Mouse (Mus musculus): ENCODE results near the gene Rnf115. TPM values are rescaled to one million over a fixed set of nuclear protein-coding genes. Genes with fewer than 3 reads are reported as not detected.
"Not testable (repeated sequence)": the region's sequence is repeated elsewhere in the genome, so short reads cannot be mapped to it uniquely, and the experiment has no call there.

Gene Rnf115
- polyA plus RNA-seq, 1 experiment from 2014 or later = 54.5 TPM

DNA sequence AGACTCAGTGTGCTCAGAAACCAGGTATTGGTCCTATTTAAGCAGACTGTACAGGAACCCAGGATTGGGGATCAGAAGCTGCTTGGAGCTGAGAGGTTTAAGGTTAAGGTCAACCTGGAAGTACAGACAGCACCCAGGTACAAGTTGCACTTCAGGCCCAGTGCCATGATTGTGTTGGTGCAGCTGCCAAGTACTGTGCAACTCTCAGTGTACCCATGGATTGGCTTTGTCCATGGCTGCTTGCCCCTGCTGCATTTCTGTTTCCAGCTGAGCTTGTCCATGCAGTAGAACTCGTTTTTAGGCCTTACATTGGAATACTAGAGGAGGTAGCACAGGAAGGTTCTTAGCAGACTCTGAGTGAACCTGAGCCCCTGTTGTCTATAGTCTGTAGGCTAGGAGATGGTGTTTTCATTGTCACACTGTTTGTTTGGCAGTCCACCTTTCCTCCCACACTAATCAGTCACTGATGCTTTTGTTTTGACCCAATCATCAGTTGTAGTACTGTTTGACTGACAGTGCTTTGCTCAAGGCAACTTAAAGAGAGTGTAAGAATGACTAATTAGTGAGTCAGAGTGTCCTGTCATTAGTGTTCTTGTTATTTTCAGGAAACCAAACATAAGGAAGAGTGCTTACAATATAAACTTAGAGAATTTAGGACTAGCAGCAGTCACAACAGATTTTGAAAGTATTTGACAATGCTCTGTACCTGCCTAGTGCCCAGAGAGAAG, 9.7 kb downstream of the Rnf115 start:
- H3K4me2 ChIP-seq = no peak overlapping the region
- peaks cover 19% of the 10 kb centered on the region for H3K4me1 ChIP-seq (replicated peaks)
- H3K9me3 ChIP-seq (replicated peaks) = no peaks in the 10 kb centered on the region
- no peaks in the 10 kb centered on the region for H3K27me3 ChIP-seq (replicated peaks)
- no peak for ATAC-seq (ENCODE audit: insufficient number of reproducible peaks, low FRiP score)
- H3K27ac ChIP-seq (ENCODE audit: poor library complexity, severe bottlenecking) = no peak overlapping the region
- 50% methylated on average over 1 of the region's 1 CpGs for WGBS
- no peak overlapping the region for H3K4me3 ChIP-seq
- peaks cover 4% of the 10 kb centered on the region; the same call in 1 of the 2 replicates for H3K36me3 ChIP-seq
- H3K9ac ChIP-seq = no peak overlapping the region

DNA sequence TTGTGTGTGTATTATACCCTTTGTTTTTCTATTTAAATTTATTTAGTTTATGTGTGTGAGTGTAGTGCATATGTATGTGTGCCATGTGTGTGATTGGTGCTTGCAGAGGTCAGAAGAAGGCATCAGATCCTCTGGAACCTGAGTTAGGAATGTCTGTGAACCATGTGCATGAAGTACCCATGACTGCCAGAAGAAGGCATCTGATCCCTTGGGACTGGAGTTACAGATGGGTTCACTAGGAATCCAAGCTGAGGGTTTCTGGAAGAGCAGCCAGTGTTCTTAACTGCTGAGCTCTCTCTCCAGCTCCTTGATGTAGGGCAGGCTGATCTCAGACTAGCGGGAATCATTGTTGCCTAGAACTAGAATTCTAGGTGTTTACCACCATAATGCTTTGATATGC, 10.5 kb downstream of the Rnf115 start:
- H3K4me3 ChIP-seq = no peak overlapping the region
- peaks cover 27% of the 10 kb centered on the region for H3K4me1 ChIP-seq (replicated peaks)
- 97% methylated on average over 1 of the region's 1 CpGs for WGBS
- H3K27me3 ChIP-seq (replicated peaks) = no peaks in the 10 kb centered on the region
- H3K36me3 ChIP-seq = no peaks in the 10 kb centered on the region
- no peak overlapping the region for H3K27ac ChIP-seq (ENCODE audit: poor library complexity, severe bottlenecking)
- no peak overlapping the region for H3K4me2 ChIP-seq
- no peak overlapping the region for H3K9ac ChIP-seq
- H3K9me3 ChIP-seq (replicated peaks) = no peaks in the 10 kb centered on the region
- ATAC-seq (ENCODE audit: insufficient number of reproducible peaks, low FRiP score) = no peak

GRCm38 (mm10) chr3:96740279-96740678, 12.8 kb downstream of the Rnf115 start:
- H3K4me1 ChIP-seq (replicated peaks) = peaks cover 24% of the 10 kb centered on the region
- H3K27me3 ChIP-seq (replicated peaks); H3K36me3 ChIP-seq; H3K4me2 ChIP-seq; ATAC-seq (ENCODE audit: insufficient number of reproducible peaks, low FRiP score); H3K9ac ChIP-seq; H3K9me3 ChIP-seq (replicated peaks); H3K27ac ChIP-seq (ENCODE audit: poor library complexity, severe bottlenecking); H3K4me3 ChIP-seq: not testable (repeated sequence)

- H3K4me3 ChIP-seq = no peak overlapping the region
- H3K9ac ChIP-seq = no peak overlapping the region
- no peak overlapping the region for H3K4me2 ChIP-seq
- no peaks in the 10 kb centered on the region for H3K9me3 ChIP-seq (replicated peaks)
- no peaks in the 10 kb centered on the region for H3K27me3 ChIP-seq (replicated peaks)
- peaks cover 20% of the 10 kb centered on the region for H3K4me1 ChIP-seq (replicated peaks)
- no peaks in the 10 kb centered on the region for H3K36me3 ChIP-seq
- no peak for ATAC-seq (ENCODE audit: insufficient number of reproducible peaks, low FRiP score)
- no peak overlapping the region for H3K27ac ChIP-seq (ENCODE audit: poor library complexity, severe bottlenecking)
- 86% methylated on average over 3 of the region's 3 CpGs for WGBS
These were observed 16.9 kb downstream of the Rnf115 start for GRCm38 (mm10) chr3:96744348-96744747.

GRCm38 (mm10) chr3:96746829-96747228, 19.4 kb downstream of the Rnf115 start:
- H3K27ac ChIP-seq (ENCODE audit: poor library complexity, severe bottlenecking) = no peak overlapping the region
- ATAC-seq (ENCODE audit: insufficient number of reproducible peaks, low FRiP score) = no peak
- no peak overlapping the region for H3K4me3 ChIP-seq
- no peak overlapping the region for H3K4me2 ChIP-seq
- no peaks in the 10 kb centered on the region for H3K9me3 ChIP-seq (replicated peaks)
- H3K4me1 ChIP-seq (replicated peaks) = peaks cover 20% of the 10 kb centered on the region
- WGBS = 41% methylated on average over 1 of the region's 1 CpGs
- H3K27me3 ChIP-seq (replicated peaks) = no peaks in the 10 kb centered on the region
- H3K9ac ChIP-seq = no peak overlapping the region
- no peaks in the 10 kb centered on the region; the same call in 1 of the 2 replicates for H3K36me3 ChIP-seq

DNA sequence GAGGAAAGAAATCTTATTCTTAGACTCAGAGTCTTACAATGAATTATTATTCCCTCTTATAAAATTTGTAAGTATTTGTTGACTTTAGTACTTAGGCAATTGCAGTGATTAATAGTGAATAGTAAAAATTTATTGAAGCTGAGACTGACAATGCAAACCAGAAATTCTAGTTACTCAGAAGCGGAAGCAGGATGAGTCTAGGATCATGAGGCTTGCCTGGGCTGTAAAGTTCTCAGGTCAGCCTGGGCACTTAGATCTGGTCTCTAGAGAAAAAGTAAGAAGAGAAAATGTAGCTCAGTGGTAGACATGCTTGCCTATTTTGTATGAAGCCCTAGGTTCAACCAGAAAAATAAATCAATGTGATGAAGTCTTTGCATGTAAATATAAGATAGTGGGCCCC, 28.5 kb downstream of the Rnf115 start:
- no peak overlapping the region for H3K9ac ChIP-seq
- no peaks in the 10 kb centered on the region for H3K9me3 ChIP-seq (replicated peaks)
- H3K4me3 ChIP-seq = no peak overlapping the region
- WGBS = 94% methylated on average over 1 of the region's 1 CpGs
- no peaks in the 10 kb centered on the region for H3K27me3 ChIP-seq (replicated peaks)
- no peak overlapping the region for H3K4me2 ChIP-seq
- ATAC-seq (ENCODE audit: insufficient number of reproducible peaks, low FRiP score) = no peak
- H3K36me3 ChIP-seq = peaks cover 7% of the 10 kb centered on the region
- H3K4me1 ChIP-seq (replicated peaks) = peaks cover 6% of the 10 kb centered on the region
- no peak overlapping the region for H3K27ac ChIP-seq (ENCODE audit: poor library complexity, severe bottlenecking)

DNA sequence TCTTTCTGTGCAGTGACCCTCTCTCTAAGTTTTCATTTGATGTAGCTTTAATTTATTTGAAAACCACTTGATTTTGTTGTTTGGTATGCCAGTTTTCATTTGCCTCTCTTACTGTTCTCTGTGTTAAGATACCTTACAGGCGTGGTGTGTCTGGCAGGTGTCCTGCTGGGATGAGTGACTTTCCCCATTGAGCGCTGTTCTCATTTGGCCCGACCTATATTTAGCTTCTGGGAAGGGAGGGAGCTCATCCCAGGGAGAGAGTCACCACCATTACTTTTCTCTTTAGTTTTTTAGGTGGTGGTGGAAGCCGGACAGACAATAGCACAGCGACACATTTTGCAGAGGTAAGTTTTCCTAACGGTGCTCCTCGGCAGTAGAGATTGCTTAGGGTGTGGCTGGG, 30.2 kb downstream of the Rnf115 start:
- no peak overlapping the region for H3K9ac ChIP-seq
- H3K4me2 ChIP-seq = no peak overlapping the region; the same call in 1 of the 2 replicates
- H3K9me3 ChIP-seq (replicated peaks) = no peaks in the 10 kb centered on the region
- ATAC-seq (ENCODE audit: insufficient number of reproducible peaks, low FRiP score) = no peak
- H3K27me3 ChIP-seq (replicated peaks) = no peaks in the 10 kb centered on the region
- peaks cover 12% of the 10 kb centered on the region for H3K36me3 ChIP-seq
- H3K27ac ChIP-seq (ENCODE audit: poor library complexity, severe bottlenecking) = no peak overlapping the region
- WGBS = 47% methylated on average over 7 of the region's 7 CpGs
- no peak overlapping the region for H3K4me3 ChIP-seq
- peaks cover 10% of the 10 kb centered on the region for H3K4me1 ChIP-seq (replicated peaks)

DNA sequence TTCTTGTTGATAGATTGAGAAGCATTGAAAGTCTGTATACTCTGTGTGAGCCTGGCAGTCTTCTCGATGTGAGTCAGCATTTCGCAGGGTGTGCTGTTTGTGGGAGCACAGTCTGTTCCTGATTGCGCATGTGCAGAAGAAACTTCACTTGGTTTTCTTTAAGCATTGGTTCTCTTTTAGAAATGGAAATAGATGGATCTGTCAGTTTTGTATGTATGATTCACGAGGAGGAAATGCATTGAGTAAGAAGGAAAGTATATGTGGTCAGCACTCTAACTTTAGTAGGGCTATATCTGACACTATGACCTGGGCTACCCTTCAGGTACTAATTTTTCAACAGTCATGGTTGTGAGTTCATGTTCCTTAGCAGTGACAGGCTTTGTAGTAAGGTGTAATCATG, 32.2 kb downstream of the Rnf115 start:
- no peaks in the 10 kb centered on the region for H3K9me3 ChIP-seq (replicated peaks)
- H3K4me2 ChIP-seq = no peak overlapping the region
- 86% methylated on average over 4 of the region's 4 CpGs for WGBS
- no peak overlapping the region for H3K4me3 ChIP-seq
- no peak overlapping the region for H3K27ac ChIP-seq (ENCODE audit: poor library complexity, severe bottlenecking)
- H3K27me3 ChIP-seq (replicated peaks) = no peaks in the 10 kb centered on the region
- H3K9ac ChIP-seq = no peak overlapping the region
- no peak for ATAC-seq (ENCODE audit: insufficient number of reproducible peaks, low FRiP score)
- H3K4me1 ChIP-seq (replicated peaks) = peaks cover 12% of the 10 kb centered on the region
- peaks cover 14% of the 10 kb centered on the region for H3K36me3 ChIP-seq

- no peaks in the 10 kb centered on the region for H3K27me3 ChIP-seq (replicated peaks)
- no peaks in the 10 kb centered on the region for H3K9me3 ChIP-seq (replicated peaks)
- no peak overlapping the region for H3K27ac ChIP-seq (ENCODE audit: poor library complexity, severe bottlenecking)
- 91% methylated on average over 1 of the region's 1 CpGs for WGBS
- ATAC-seq (ENCODE audit: insufficient number of reproducible peaks, low FRiP score) = no peak
- no peak overlapping the region for H3K4me2 ChIP-seq
- H3K9ac ChIP-seq = no peak overlapping the region
- H3K36me3 ChIP-seq = 0 out of 2 replicates have a peak, but pooled peaks cover 8% of the 10 kb centered on the region
- H3K4me1 ChIP-seq (replicated peaks) = peaks cover 14% of the 10 kb centered on the region
- no peak overlapping the region for H3K4me3 ChIP-seq
These were observed 37.1 kb downstream of the Rnf115 start for GRCm38 (mm10) chr3:96764528-96764927.

- Histone ChIP-seq H3K9me3 (replicated peaks) (no peaks in the 10 kb centered on the region), H3K4me1 (replicated peaks) (peaks cover 17% of the 10 kb centered on the region), H3K4me2 (no peak overlapping the region), H3K36me3 (no peaks in the 10 kb centered on the region), H3K4me3 (no peak overlapping the region), H3K27me3 (replicated peaks) (no peaks in the 10 kb centered on the region), H3K9ac (no peak overlapping the region), H3K27ac (ENCODE audit: poor library complexity, severe bottlenecking) (no peak overlapping the region)
- WGBS = 89% methylated on average over 5 of the region's 5 CpGs
- no peak for ATAC-seq (ENCODE audit: insufficient number of reproducible peaks, low FRiP score)
These were observed 42.5 kb downstream of the Rnf115 start for GRCm38 (mm10) chr3:96769971-96770370.

DNA sequence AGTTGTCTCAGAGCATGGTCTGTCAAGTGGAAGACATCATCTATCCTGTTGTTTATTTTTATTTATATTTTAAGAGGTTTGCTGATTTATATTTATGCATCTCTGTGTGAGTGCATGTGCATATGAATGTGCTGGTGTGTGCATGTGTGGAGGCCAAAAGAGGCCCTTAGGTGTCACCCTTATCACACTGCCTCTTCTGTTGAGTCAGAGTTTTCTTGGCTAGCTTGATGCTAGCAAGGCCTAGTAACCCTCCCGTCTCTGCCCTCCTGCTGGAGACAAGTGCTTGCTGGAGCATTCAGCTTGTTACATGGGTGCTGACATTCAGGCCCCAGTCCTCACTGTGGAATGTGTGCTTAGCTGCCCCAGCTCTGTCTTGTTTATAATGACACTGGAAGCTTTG, 45.5 kb downstream of the Rnf115 start:
- no peaks in the 10 kb centered on the region for H3K9me3 ChIP-seq (replicated peaks)
- H3K4me1 ChIP-seq (replicated peaks) = peaks cover 9% of the 10 kb centered on the region
- 22% methylated on average over 1 of the region's 1 CpGs for WGBS
- 0 out of 2 replicates have a peak, but pooled peaks have one; percentile 6 for ATAC-seq (ENCODE audit: insufficient number of reproducible peaks, low FRiP score)
- H3K9ac ChIP-seq = no peak overlapping the region
- H3K27ac ChIP-seq (ENCODE audit: poor library complexity, severe bottlenecking) = no peak overlapping the region
- no peak overlapping the region for H3K4me2 ChIP-seq
- H3K36me3 ChIP-seq = peaks cover 10% of the 10 kb centered on the region; the same call in 1 of the 2 replicates
- H3K27me3 ChIP-seq (replicated peaks) = no peaks in the 10 kb centered on the region
- H3K4me3 ChIP-seq = no peak overlapping the region

GRCm38 (mm10) chr3:96777120-96777519, 49.7 kb downstream of the Rnf115 start:
- Histone ChIP-seq H3K27me3 (replicated peaks) (no peaks in the 10 kb centered on the region), H3K9me3 (replicated peaks) (no peaks in the 10 kb centered on the region), H3K9ac (no peak overlapping the region), H3K36me3 (peaks cover 10% of the 10 kb centered on the region; the same call in 1 of the 2 replicates), H3K4me1 (replicated peaks) (peaks cover 9% of the 10 kb centered on the region), H3K4me3 (no peak overlapping the region), H3K27ac (ENCODE audit: poor library complexity, severe bottlenecking) (no peak overlapping the region), H3K4me2 (no peak overlapping the region)
- WGBS = 74% methylated on average over 3 of the region's 3 CpGs
- no peak for ATAC-seq (ENCODE audit: insufficient number of reproducible peaks, low FRiP score)
